18 mouse cellular contexts compared by ENCODE assay signal in the genomic region with DNA sequence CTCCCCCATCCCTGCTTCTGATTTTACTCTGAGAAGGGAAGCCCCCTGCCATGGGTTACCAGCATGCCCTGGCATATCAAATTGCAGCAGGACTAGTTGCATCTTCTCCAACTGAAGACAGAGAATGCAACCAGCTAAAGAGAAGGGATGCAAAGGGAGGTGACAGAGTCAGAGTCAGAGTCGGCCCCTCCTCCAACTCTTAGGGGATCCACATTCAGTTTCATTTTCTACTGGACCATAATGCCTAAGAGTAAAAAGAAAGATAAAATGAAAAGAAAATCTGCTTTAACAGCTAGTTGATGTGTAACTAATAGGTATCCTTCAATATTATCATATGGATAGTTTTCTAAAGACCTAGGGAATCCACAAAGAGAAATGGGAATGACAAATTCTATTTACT.
A peak's percentile ranks its signal among the peaks of the same experiment; 100 is the strongest.
DNase-seq lines count a peak whose midpoint lies in the region; ATAC-seq and TF ChIP-seq lines count a peak whose summit lies in the region.
"Had no signal": no experiment of that assay in that cellular context is flagged by ENCODE, and none has a peak within 500 bp of the region (broad histone marks: within the 10 kb centered on the region; RNA-seq: fewer than 3 reads in every experiment).

No protein-coding gene starts in this region.

- DNase-seq in 3T3-L1 (ENCODE audit: low read depth, low spot score): peak; percentile 38
- peak; percentile 53 for DNase-seq in CD4-positive, CD25-positive, alpha-beta regulatory T cell, adult 2 months (ENCODE audit: low read depth, low spot score)
- no peak for DNase-seq in cerebellum, postnatal 25 days
- DNase-seq in thymus, adult 2 months: no peak
- DNase-seq in layer of hippocampus, adult 9-11 months: no peak
- DNase-seq in ovary, postnatal 14 days (ENCODE audit: low spot score): no peak
- DNase-seq: adrenal gland, postnatal 10 days; cerebellum, adult 11-12 months; cerebellum, adult 9-11 months; gastrocnemius, postnatal 14 days; kidney, adult 11 months had no signal

- H3K4me3 ChIP-seq in thymus, adult 2 months (ENCODE audit: control insufficient read depth, insufficient read depth, low read length): no peak overlapping the region
- H3K4me3 ChIP-seq: embryonic facial prominence, embryonic 12.5 days; forebrain, embryonic 12.5 days; heart, embryonic 12.5 days; hindbrain, embryonic 15.5 days had no signal

- no peaks in the 10 kb centered on the region for H3K27me3 ChIP-seq in thymus, adult 2 months (ENCODE audit: control insufficient read depth, insufficient read depth, low read length)
- H3K27me3 ChIP-seq: embryonic facial prominence, embryonic 12.5 days; forebrain, embryonic 12.5 days; heart, embryonic 12.5 days; hindbrain, embryonic 15.5 days had no signal

- 18% methylated on average over 1 of the region's 1 CpGs for WGBS in thymus, adult 2 months

- TF ChIP-seq POLR2A in thymus, adult 2 months (IDR thresholded peaks at IDR 0.05; ENCODE audit: control insufficient read depth, extremely low read depth, insufficient read depth, low read length, poor library complexity): no peak

- TF ChIP-seq CTCF in thymus, adult 2 months (IDR thresholded peaks at IDR 0.05; ENCODE audit: borderline replicate concordance, control insufficient read depth, extremely low read depth, insufficient read depth, low read length, poor library complexity): no peak

- no peaks in the 10 kb centered on the region for H3K4me1 ChIP-seq in thymus, adult 2 months (replicated peaks; ENCODE audit: control insufficient read depth, insufficient read depth, low read length)
- H3K4me1 ChIP-seq: embryonic facial prominence, embryonic 12.5 days; hindbrain, embryonic 15.5 days had no signal

- H3K27ac ChIP-seq in thymus, adult 2 months (ENCODE audit: control insufficient read depth, insufficient read depth, low read length): no peak overlapping the region
- H3K27ac ChIP-seq: embryonic facial prominence, embryonic 12.5 days; forebrain, embryonic 12.5 days; hindbrain, embryonic 15.5 days had no signal

- ATAC-seq in common myeloid progenitor, adult 5-6 weeks (replicated peaks; ENCODE audit: low read depth, poor library complexity, severe bottlenecking): peak; percentile 68
- ATAC-seq in inflammation-experienced regulatory T-cells, adult 6 months: peak; percentile 97
- ATAC-seq: forebrain, embryonic 16.5 days had no signal

- H3K36me3 ChIP-seq in thymus, adult 2 months (ENCODE audit: control insufficient read depth, insufficient read depth, low read length): no peaks in the 10 kb centered on the region
- H3K36me3 ChIP-seq: embryonic facial prominence, embryonic 12.5 days; forebrain, embryonic 12.5 days; heart, embryonic 12.5 days; hindbrain, embryonic 15.5 days had no signal

Comparison
In these comparisons a context has a peak if more than half of its experiments do, and no peak if none do; other contexts are left out.
1. DNase-seq: peak in 3T3-L1 (single experiment) and CD4-positive, CD25-positive, alpha-beta regulatory T cell, adult 2 months (single experiment); none in cerebellum, postnatal 25 days (0 of 2), thymus, adult 2 months (single experiment), layer of hippocampus, adult 9-11 months (single experiment) and ovary, postnatal 14 days (single experiment).